Mouse (Mus musculus) MEL (cell line): ENCODE results near the gene Apoc4. TPM values are rescaled to one million over a fixed set of nuclear protein-coding genes. Genes with fewer than 3 reads are reported as not detected.

Experiments
- DNase-seq: peaks from one replicate; pipeline ENCODE4 v3.0.0; 2011; ENCODE audit warnings: low read depth, low spot score
- H3K27ac ChIP-seq: 2 replicates; pipeline ENCODE4 v1.5.1; 2012; ENCODE audit warnings: low read depth, mild to moderate bottlenecking, control low read depth, low read length, moderate library complexity; ENCODE audit not compliant: control insufficient read depth
- H3K27me3 ChIP-seq, 2 experiments: fragments of 150-350 bp in 1 of 2; sonication (generic) in 1 of 2; 2 replicates each; pipeline ENCODE4 v1.6.1; 2012; ENCODE audit warnings: low read length in 2 of 2, mild to moderate bottlenecking in 2 of 2, improper control_type of control experiment in 1 of 2, moderate library complexity in 1 of 2; ENCODE audit not compliant: insufficient read depth in 2 of 2, control insufficient read depth in 1 of 2
- H3K36me3 ChIP-seq, 2 experiments: 2 replicates each; pipeline ENCODE4 v1.6.1; 2012 to 2014; ENCODE audit warnings: low read length in 2 of 2, improper control_type of control experiment in 1 of 2, inconsistent platforms in 1 of 2, mild to moderate bottlenecking in 1 of 2; ENCODE audit not compliant: insufficient read depth in 2 of 2, control insufficient read depth in 1 of 2
- H3K4me1 ChIP-seq, 2 experiments: fragments of 150-350 bp in 1 of 2; sonication (generic) in 1 of 2; 2 replicates each; pipeline ENCODE4 v1.6.1; 2012; ENCODE audit warnings: low read length in 2 of 2, improper control_type of control experiment in 1 of 2, mild to moderate bottlenecking in 1 of 2; ENCODE audit not compliant: insufficient read depth in 2 of 2, control insufficient read depth in 1 of 2
- H3K4me3 ChIP-seq, 2 experiments: fragments of 150-350 bp in 1 of 2; sonication (generic) in 1 of 2; 2 replicates each; pipeline ENCODE4 v1.5.1; 2012; ENCODE audit warnings: low read depth in 2 of 2, low read length in 2 of 2, mild to moderate bottlenecking in 2 of 2, moderate library complexity in 2 of 2, control low read depth in 1 of 2, improper control_type of control experiment in 1 of 2; ENCODE audit not compliant: control insufficient read depth in 1 of 2, insufficient read depth in 1 of 2
- H3K79me2 ChIP-seq: 2 replicates; pipeline ENCODE4 v1.6.1; 2012; ENCODE audit warnings: mild to moderate bottlenecking, low read length, moderate library complexity; ENCODE audit not compliant: control insufficient read depth, poor library complexity, insufficient read depth
- H3K9ac ChIP-seq: 2 replicates; pipeline ENCODE4 v1.6.1; 2012; ENCODE audit warnings: low read depth, mild to moderate bottlenecking, control low read depth, low read length, moderate library complexity; ENCODE audit not compliant: control insufficient read depth, poor library complexity, severe bottlenecking
- H3K9me3 ChIP-seq: fragments of 150-350 bp; sonication (generic); replicated peaks from 2 replicates; pipeline ENCODE4 v1.6.1; 2012; ENCODE audit warnings: mild to moderate bottlenecking, low read length, improper control_type of control experiment, moderate library complexity; ENCODE audit not compliant: insufficient read depth
- EP300 ChIP-seq, 2 experiments: IDR thresholded peaks; 2 replicates each; pipeline ENCODE4 v1.6.1; 2011; ENCODE audit warnings: improper control_type of control experiment in 2 of 2, low read length in 2 of 2, low read depth in 1 of 2, mild to moderate bottlenecking in 1 of 2
- HCFC1 ChIP-seq: IDR thresholded peaks from 2 replicates; pipeline ENCODE4 v1.6.1; 2012; ENCODE audit warnings: low read depth, mild to moderate bottlenecking, inconsistent platforms, low read length, improper control_type of control experiment, moderate library complexity
- JUND ChIP-seq: IDR thresholded peaks from 2 replicates; pipeline ENCODE4 v1.6.1; 2011; ENCODE audit warnings: low read depth, mild to moderate bottlenecking, improper control_type of control experiment, low read length
- KAT2A ChIP-seq: conservative IDR thresholded peaks from 2 replicates; pipeline ENCODE4 v1.6.1; 2012; ENCODE audit warnings: low read depth, low read length, improper control_type of control experiment, inconsistent platforms
- MAFK ChIP-seq: IDR thresholded peaks from 2 replicates; pipeline ENCODE4 v1.6.1; 2011; ENCODE audit warnings: low read depth, mild to moderate bottlenecking, low read length, improper control_type of control experiment, borderline replicate concordance
- MAX ChIP-seq: IDR thresholded peaks from 2 replicates; pipeline ENCODE4 v1.6.1; 2011; ENCODE audit warnings: low read length, improper control_type of control experiment
- MAZ ChIP-seq: IDR thresholded peaks from 2 replicates; pipeline ENCODE4 v1.6.1; 2012; ENCODE audit warnings: low read depth, mild to moderate bottlenecking, inconsistent platforms, low read length, improper control_type of control experiment
- MXI1 ChIP-seq: IDR thresholded peaks from 2 replicates; pipeline ENCODE4 v1.6.1; 2011; ENCODE audit warnings: mild to moderate bottlenecking, low read depth, low read length, improper control_type of control experiment
- MYC ChIP-seq: IDR thresholded peaks from 2 replicates; pipeline ENCODE4 v1.6.1; 2011; ENCODE audit warnings: low read depth, mild to moderate bottlenecking, low read length, improper control_type of control experiment, moderate library complexity
- POLR2A ChIP-seq, 2 experiments: IDR thresholded peaks; 2 replicates each; pipeline ENCODE4 v1.6.1; 2011 to 2012; ENCODE audit warnings: low read length in 2 of 2, mild to moderate bottlenecking in 2 of 2, control low read depth in 1 of 2, improper control_type of control experiment in 1 of 2, low read depth in 1 of 2, moderate library complexity in 1 of 2; ENCODE audit not compliant: control insufficient read depth in 1 of 2, insufficient read depth in 1 of 2, poor library complexity in 1 of 2
- POLR2AphosphoS2 ChIP-seq: IDR thresholded peaks from 2 replicates; pipeline ENCODE4 v1.6.1; 2011; ENCODE audit warnings: low read length, improper control_type of control experiment
- POLR2AphosphoS5 ChIP-seq: IDR thresholded peaks from 2 replicates; pipeline ENCODE4 v1.6.1; 2012; ENCODE audit warnings: low read depth, borderline replicate concordance, mild to moderate bottlenecking, inconsistent platforms, low read length, moderate library complexity, mixed read lengths
- RCOR1 ChIP-seq: IDR thresholded peaks from 2 replicates; pipeline ENCODE4 v1.6.1; 2012; ENCODE audit warnings: low read depth, mild to moderate bottlenecking, inconsistent platforms, low read length, improper control_type of control experiment
- SMC3 ChIP-seq: IDR thresholded peaks from 2 replicates; pipeline ENCODE4 v1.6.1; 2011; ENCODE audit warnings: low read depth, low read length, improper control_type of control experiment
- TCF12 ChIP-seq: IDR thresholded peaks from 2 replicates; pipeline ENCODE4 v1.6.1; 2014; ENCODE audit warnings: low read depth, mild to moderate bottlenecking, inconsistent platforms, low read length, improper control_type of control experiment, moderate library complexity
- ZC3H11A ChIP-seq: IDR thresholded peaks from 2 replicates; pipeline ENCODE4 v1.6.1; 2012; ENCODE audit warnings: low read depth, mild to moderate bottlenecking, inconsistent platforms, low read length, improper control_type of control experiment
- ZKSCAN1 ChIP-seq: IDR thresholded peaks from 2 replicates; pipeline ENCODE4 v1.6.1; 2012; ENCODE audit warnings: low read depth, mild to moderate bottlenecking, inconsistent platforms, low read length, improper control_type of control experiment, moderate library complexity
- ZNF384 ChIP-seq: IDR thresholded peaks from 2 replicates; pipeline ENCODE4 v1.6.1; 2012; ENCODE audit warnings: low read depth, mild to moderate bottlenecking, inconsistent platforms, low read length, improper control_type of control experiment
- polyA plus RNA-seq, 2 experiments: library from polyadenylated mRNA; stranded (reverse) in 1 of 2; unstranded in 1 of 2; fragments of >175 nt in 1 of 2; fragments of >200 nt in 1 of 2; gene quantifications; 2 replicates each; pipeline versions ENCODE4 v1.2.1 to v1.2.4; 2012; ENCODE audit warnings: low replicate concordance in 2 of 2, low read depth in 1 of 2; ENCODE audit not compliant: insufficient read length in 2 of 2, insufficient read depth in 1 of 2, missing spikeins in 1 of 2
- total RNA-seq: library from RNA; depleted of rRNA; stranded (reverse); fragments of 300-350 nt; gene quantifications from 2 replicates; pipeline ENCODE4 v1.2.3, GENCODE M21; 2012

Apoc4 gene
- total and polyA plus RNA-seq, 3 experiments = not detected

- TF ChIP-seq MAX = peak; percentile 67
- peak; percentile 61 for TF ChIP-seq SMC3
- TF ChIP-seq RCOR1 = 0 out of 2 replicates have a peak, but pooled peaks have one; percentile 13
- TF ChIP-seq MXI1 = peak; percentile 84
- peak; percentile 45; the same call in 1 of the 2 replicates for TF ChIP-seq MAZ
Measured at GRCm38 (mm10) chr7:19664955-19665841, 16.1 kb downstream of the Apoc4 start, which contains the start of gene Clptm1 (continued).

- peaks cover 4 to 12% of the 10 kb centered on the region in 2 experiments; a peak in 3 of 4 replicates for H3K4me1 ChIP-seq
- H3K9me3 ChIP-seq = no peaks in the 10 kb centered on the region
- H3K27ac ChIP-seq = peak overlapping the region; percentile 26; the same call in 1 of the 2 replicates
- H3K36me3 ChIP-seq = peaks cover 1 to 11% of the 10 kb centered on the region in 2 experiments
- TF ChIP-seq MXI1 = no peak
- no peak for TF ChIP-seq JUND
- peak in 1 of 2 experiments; percentile 64; a peak in 1 of 4 replicates for TF ChIP-seq POLR2A (IDR thresholded peaks at IDR 0.05; ENCODE audit: control insufficient read depth in 1 of 2, insufficient read depth in 1 of 2, low read depth in 1 of 2, low read length in 2 of 2, poor library complexity in 1 of 2)
- no peak for DNase-seq
- H3K79me2 ChIP-seq = peaks cover 50% of the 10 kb centered on the region
- H3K27me3 ChIP-seq = no peaks in the 10 kb centered on the region
- peak overlapping the region; percentile 89 for H3K9ac ChIP-seq
- peak overlapping the region; percentile 75 to 82 for H3K4me3 ChIP-seq
Measured at GRCm38 (mm10) chr7:19664455-19664954, 16.8 kb downstream of the Apoc4 start.

GRCm38 (mm10) chr7:19663940-19664339 lies 17.3 kb downstream of the Apoc4 start:
- no peaks in the 10 kb centered on the region for H3K27me3 ChIP-seq
- H3K4me3 ChIP-seq = peak overlapping the region; percentile 75 to 82
- peak; percentile 30 for DNase-seq
- no peak for TF ChIP-seq EP300 (IDR thresholded peaks at IDR 0.05; ENCODE audit: low read depth in 1 of 2, low read length in 2 of 2)
- no peak for TF ChIP-seq RCOR1
- no peak for TF ChIP-seq POLR2AphosphoS5
- TF ChIP-seq KAT2A = no peak
- no peak for TF ChIP-seq MYC
- no peak for TF ChIP-seq POLR2AphosphoS2
- no peak for TF ChIP-seq JUND
- TF ChIP-seq MAFK = no peak
- TF ChIP-seq SMC3 = no peak
- no peak for TF ChIP-seq ZNF384
- TF ChIP-seq ZKSCAN1 = no peak
- TF ChIP-seq ZC3H11A = no peak
- no peak for TF ChIP-seq TCF12
- no peak for TF ChIP-seq HCFC1
- H3K9ac ChIP-seq = peak overlapping the region; percentile 89
- H3K27ac ChIP-seq = no peak overlapping the region
- H3K9me3 ChIP-seq = no peaks in the 10 kb centered on the region
- H3K79me2 ChIP-seq = peaks cover 52% of the 10 kb centered on the region
- H3K4me1 ChIP-seq = peaks cover 4 to 8% of the 10 kb centered on the region in 2 experiments; a peak in 3 of 4 replicates
- peaks cover 1 to 11% of the 10 kb centered on the region in 2 experiments for H3K36me3 ChIP-seq
